Mouse (Mus musculus) limb, embryonic 13.5 days (tissue): ENCODE measurements around the gene Naa40. TPM values are rescaled to one million over a fixed set of nuclear protein-coding genes. Genes with fewer than 3 reads are reported as not detected.
A peak's percentile ranks its signal among the peaks of the same experiment; 100 is the strongest.

Experiments
- ATAC-seq: fragments of 200-750 bp; cut with Nextera tagmentation; 2 replicates; pipeline ENCODE4 v1.8.0; 2017; ENCODE audit warnings: low read depth, moderate number of reproducible peaks, moderate TSS enrichment; ENCODE audit not compliant: low FRiP score
- H3K27ac ChIP-seq: fragments of 300-500 bp; sonication (generic); 2 replicates; pipeline ENCODE4 v1.5.1; 2015; ENCODE audit warnings: inconsistent platforms, mild to moderate bottlenecking, moderate library complexity
- H3K27me3 ChIP-seq: fragments of 300-500 bp; sonication (generic); 2 replicates; pipeline ENCODE4 v1.6.1; 2015; ENCODE audit warnings: mild to moderate bottlenecking, inconsistent platforms
- H3K36me3 ChIP-seq: fragments of 300-500 bp; sonication (generic); 2 replicates; pipeline ENCODE4 v1.6.1; 2015; ENCODE audit warnings: inconsistent platforms, mild to moderate bottlenecking, moderate library complexity
- H3K4me1 ChIP-seq: fragments of 300-500 bp; sonication (generic); 2 replicates; pipeline ENCODE4 v1.6.1; 2015; ENCODE audit warnings: inconsistent platforms
- H3K4me2 ChIP-seq: fragments of 300-500 bp; sonication (generic); replicated peaks from 2 replicates; pipeline ENCODE4 v1.6.1; 2015; ENCODE audit warnings: inconsistent platforms, mild to moderate bottlenecking, moderate library complexity
- H3K4me3 ChIP-seq: fragments of 300-500 bp; sonication (generic); 2 replicates; pipeline ENCODE4 v1.5.1; 2015; ENCODE audit warnings: moderate library complexity, mild to moderate bottlenecking, inconsistent platforms
- H3K9ac ChIP-seq: fragments of 300-500 bp; sonication (generic); 2 replicates; pipeline ENCODE4 v1.6.1; 2015; ENCODE audit warnings: mild to moderate bottlenecking, inconsistent platforms
- H3K9me3 ChIP-seq: fragments of 300-500 bp; sonication (generic); 2 replicates; pipeline ENCODE4 v1.6.1; 2016; ENCODE audit warnings: inconsistent platforms
- WGBS: fragments of 180-500 bp; shearing (Covaris S2); methylation state at CpG from one replicate; pipeline ENCODE4 v1.1.7; 2015; 5-methylcytosine and 5-hydroxymethylcytosine counted together
- polyA plus RNA-seq: library from polyadenylated mRNA; unstranded; fragments of >200 nt; fragmentation: Nextera tagmentation; extraction: Ambion mirVana; gene quantifications from 2 replicates; pipeline ENCODE4 v1.2.1, GENCODE M21; 2015

Naa40 gene
- polyA plus RNA-seq, 1 experiment from 2014 or later = 60.1 TPM

DNA sequence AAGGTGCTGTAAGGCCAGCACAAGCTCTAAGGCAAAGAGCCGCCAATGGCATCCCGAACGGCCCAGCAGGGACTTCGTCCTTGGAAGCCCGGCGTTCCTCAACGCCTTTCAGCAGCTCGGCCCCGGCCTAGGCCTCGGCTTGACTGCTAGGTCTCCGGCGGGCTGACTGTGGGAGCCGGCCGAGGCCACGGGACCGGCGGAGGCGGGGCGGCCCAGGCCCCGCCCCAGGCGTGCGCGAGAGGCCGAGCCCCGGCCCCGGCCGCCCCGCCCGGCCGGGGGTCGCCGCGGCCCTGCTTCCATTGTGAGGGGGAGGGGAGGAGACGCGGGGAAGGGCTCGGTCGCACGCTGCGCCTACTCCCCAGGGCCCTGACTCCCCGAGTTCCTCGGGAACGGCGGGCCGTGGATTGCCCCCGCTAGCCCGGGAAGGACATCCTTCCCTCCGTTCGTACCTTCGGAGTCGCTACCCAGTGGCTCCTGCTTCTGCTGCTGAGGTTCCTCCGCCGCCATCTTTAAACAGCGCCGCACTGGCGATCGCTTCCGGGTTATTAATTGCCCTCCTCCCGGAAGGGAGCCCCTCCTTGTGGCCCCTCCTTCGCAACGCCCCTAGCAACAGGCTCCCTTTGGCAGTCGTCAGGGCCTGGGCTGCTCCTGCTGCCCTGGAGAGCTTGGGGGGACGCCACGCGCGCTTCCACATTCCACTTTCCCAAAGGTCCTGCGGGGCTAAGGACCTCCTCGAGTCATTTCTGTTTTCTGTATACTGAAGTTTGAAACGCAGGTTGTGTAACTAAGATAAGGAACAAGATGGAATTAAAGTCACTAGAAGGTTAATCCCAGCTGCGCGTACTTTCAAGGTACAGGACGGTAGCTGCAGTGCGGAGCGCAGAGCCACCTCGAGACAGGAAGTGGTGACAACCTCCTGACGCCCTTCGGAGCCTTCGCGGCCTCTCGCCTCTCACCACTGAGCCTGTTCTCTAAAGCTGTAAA lies 34.9 kb downstream of the Naa40 start, which contains the start of gene Otub1:
TSS of gene Otub1 (minus strand) at position 564 of the 984 bp plus-strand sequence.
- Histone ChIP-seq H3K27me3 (no peaks in the 10 kb centered on the region), H3K9me3 (no peaks in the 10 kb centered on the region), H3K36me3 (peaks cover 34% of the 10 kb centered on the region), H3K27ac (peak within 1 kb of the TSS; percentile 95), H3K4me1 (peaks cover 27% of the 10 kb centered on the region), H3K4me2 (peak within 1 kb of the TSS; percentile 88), H3K9ac (peak within 1 kb of the TSS; percentile 85), H3K4me3 (peak within 1 kb of the TSS; percentile 87)
- WGBS = under 1% methylated on average over 68 of the region's 79 CpGs
- ATAC-seq = peak; percentile 96

DNA sequence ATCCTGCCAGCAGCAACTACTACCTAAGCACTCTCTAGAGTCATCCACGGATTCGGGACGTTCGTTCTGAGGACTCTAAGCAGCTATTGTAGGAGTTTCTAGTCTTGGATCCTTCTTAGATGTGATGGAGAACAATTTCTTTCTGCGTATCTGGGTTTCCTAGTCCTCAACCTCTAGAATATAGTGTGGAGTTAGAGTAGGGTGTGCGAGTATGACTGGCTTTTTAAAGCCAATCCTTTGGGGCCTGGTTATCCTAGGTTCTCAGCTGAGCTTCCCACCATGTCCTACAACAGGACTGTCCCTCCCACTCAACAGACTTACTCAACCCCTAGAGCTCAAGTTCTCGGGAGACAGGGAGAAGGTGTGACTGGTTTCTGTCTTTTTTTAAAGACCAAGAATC lies 35.7 kb downstream of the Naa40 start:
- Histone ChIP-seq H3K9me3 (no peaks in the 10 kb centered on the region), H3K27me3 (no peaks in the 10 kb centered on the region), H3K4me1 (peaks cover 27% of the 10 kb centered on the region), H3K4me2 (peak overlapping the region; percentile 88), H3K27ac (peak overlapping the region; percentile 95), H3K4me3 (peak overlapping the region; percentile 87), H3K36me3 (peaks cover 37% of the 10 kb centered on the region), H3K9ac (peak overlapping the region; percentile 85)
- WGBS = 27% methylated on average over 7 of the region's 7 CpGs
- peak; percentile 6; the same call in 1 of the 2 replicates for ATAC-seq

DNA sequence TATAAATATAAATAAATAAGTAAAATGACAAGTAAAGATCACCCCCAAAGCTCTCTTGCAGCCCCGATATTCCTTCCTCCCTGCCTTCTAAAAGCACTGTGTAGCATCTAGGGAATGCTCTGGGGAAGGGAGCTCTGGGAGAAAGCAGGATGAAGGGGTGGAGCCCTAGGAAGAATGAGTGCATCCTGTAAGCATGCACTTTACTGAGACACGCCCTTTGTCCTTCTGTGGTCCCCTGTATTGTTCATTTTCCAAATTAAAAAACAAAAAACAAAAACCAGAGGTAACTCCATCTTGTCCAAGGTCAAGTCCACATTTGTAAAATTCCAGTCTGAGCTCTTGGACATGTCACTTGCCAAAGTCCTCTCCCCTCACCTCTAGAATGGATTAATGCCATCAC lies 36.1 kb downstream of the Naa40 start:
- Histone ChIP-seq H3K4me1 (peaks cover 27% of the 10 kb centered on the region), H3K36me3 (peaks cover 42% of the 10 kb centered on the region), H3K9ac (peak overlapping the region; percentile 85), H3K27ac (no peak overlapping the region), H3K4me2 (peak overlapping the region; percentile 88), H3K9me3 (no peaks in the 10 kb centered on the region), H3K4me3 (peak overlapping the region; percentile 87), H3K27me3 (no peaks in the 10 kb centered on the region)
- ATAC-seq = no peak
- 70% methylated on average over 2 of the region's 2 CpGs for WGBS

DNA sequence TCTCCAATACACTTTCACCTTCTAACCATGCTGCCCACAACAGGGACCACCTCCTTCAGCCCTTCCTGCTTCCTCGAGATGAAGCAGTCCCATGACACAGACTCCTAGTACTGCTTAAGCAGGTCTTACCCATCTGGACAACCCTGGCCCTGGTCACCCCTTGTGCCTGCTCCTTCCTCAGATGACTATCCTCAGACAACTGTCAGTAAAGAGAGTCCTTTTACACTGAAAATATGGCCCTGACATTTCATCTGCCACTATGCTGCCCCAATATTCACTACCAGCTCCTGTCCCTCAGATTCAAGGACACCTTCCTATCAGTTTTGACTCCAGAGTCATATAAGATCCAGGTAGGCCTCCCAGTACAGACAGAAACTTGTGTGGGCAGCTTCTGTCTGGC lies 40.6 kb downstream of the Naa40 start:
- 0 out of 2 replicates have a peak, but pooled peaks cover 2% of the 10 kb centered on the region for H3K27me3 ChIP-seq
- peaks cover 71% of the 10 kb centered on the region for H3K36me3 ChIP-seq
- no peak for ATAC-seq
- H3K4me3 ChIP-seq = no peak overlapping the region
- H3K9me3 ChIP-seq = no peaks in the 10 kb centered on the region
- H3K4me1 ChIP-seq = peaks cover 47% of the 10 kb centered on the region
- 52% methylated on average over 1 of the region's 1 CpGs for WGBS
- no peak overlapping the region for H3K4me2 ChIP-seq
- H3K27ac ChIP-seq = no peak overlapping the region
- no peak overlapping the region for H3K9ac ChIP-seq

DNA sequence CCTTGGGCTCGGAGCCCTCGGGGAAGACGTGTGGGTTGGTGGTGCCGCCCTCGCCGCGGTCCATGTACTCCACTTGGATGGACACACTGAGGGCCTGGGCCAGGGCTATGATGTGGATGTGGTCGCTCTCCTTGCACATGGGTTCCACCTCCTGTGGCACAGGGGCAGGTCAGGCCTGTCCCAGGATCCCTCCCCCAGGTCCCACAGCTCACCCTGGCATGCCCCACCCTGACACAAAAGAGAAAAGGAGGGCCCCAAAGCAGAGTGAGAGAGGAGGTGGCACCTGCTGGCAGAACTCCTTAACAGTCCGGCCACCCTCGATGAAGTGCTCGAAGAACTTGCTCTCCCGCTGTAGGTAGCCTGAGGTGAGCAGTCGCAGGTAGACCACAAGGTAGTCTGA lies 41.9 kb downstream of the Naa40 start:
- H3K9me3 ChIP-seq = no peaks in the 10 kb centered on the region
- no peak overlapping the region for H3K9ac ChIP-seq
- H3K36me3 ChIP-seq = peaks cover 68% of the 10 kb centered on the region
- no peak overlapping the region for H3K4me3 ChIP-seq
- H3K27ac ChIP-seq = no peak overlapping the region
- 0 out of 2 replicates have a peak, but pooled peaks cover 2% of the 10 kb centered on the region for H3K27me3 ChIP-seq
- H3K4me1 ChIP-seq = peaks cover 37% of the 10 kb centered on the region
- ATAC-seq = no peak
- 96% methylated on average over 13 of the region's 13 CpGs for WGBS
- H3K4me2 ChIP-seq = no peak overlapping the region

DNA sequence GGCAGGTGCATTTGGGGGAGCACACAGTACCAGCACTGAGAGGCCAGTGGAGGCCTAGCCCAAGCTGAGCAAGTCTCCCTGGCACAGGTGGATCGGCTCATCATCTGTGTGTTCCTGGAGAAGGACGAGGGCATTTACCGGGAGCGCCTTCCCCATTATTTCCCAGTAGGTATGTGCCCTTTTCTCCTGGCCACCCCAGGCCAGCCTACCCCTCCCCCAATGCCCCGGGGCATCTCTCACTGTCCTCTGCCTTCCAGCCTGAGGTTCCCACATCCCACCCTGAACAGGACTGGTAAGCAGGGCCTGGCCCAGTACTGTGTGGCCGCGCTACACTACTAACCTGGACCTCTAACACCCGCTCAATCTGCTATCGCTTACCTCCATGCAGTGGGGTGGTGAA lies 43.5 kb downstream of the Naa40 start:
- Histone ChIP-seq H3K36me3 (peaks cover 52% of the 10 kb centered on the region), H3K4me1 (peaks cover 31% of the 10 kb centered on the region), H3K4me3 (no peak overlapping the region), H3K9ac (0 out of 2 replicates have a peak overlapping the region, but pooled peaks have one; percentile 13), H3K27me3 (peaks cover 2% of the 10 kb centered on the region; the same call in 1 of the 2 replicates), H3K4me2 (no peak overlapping the region), H3K9me3 (no peaks in the 10 kb centered on the region), H3K27ac (0 out of 2 replicates have a peak overlapping the region, but pooled peaks have one; percentile 10)
- WGBS = 83% methylated on average over 9 of the region's 9 CpGs
- ATAC-seq = peak; percentile 10

DNA sequence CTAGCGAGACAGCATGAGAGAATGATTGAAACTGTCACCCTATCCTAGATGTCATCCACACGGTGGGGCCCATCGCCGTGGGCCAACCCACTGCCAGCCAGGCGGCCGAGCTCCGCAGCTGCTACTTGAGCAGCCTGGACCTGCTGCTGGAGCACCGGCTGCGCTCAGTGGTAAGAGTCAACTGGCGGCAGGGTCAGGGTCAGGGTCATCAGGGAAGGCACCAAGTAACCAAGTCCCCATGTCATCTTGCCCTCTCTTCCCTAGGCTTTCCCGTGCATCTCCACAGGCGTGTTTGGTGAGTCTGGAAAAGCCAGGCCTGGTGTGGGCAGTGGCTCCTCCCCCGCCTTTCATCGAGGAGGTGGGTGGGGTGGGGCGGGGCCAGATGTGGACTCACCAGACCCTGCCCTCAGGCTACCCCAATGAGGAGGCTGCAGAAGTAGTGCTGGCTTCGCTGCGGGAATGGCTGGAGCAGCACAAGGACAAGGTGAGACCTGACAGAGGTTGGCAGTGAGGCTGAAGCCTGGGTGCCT lies 44.2 kb downstream of the Naa40 start:
- Histone ChIP-seq H3K9me3 (no peaks in the 10 kb centered on the region), H3K36me3 (peaks cover 48% of the 10 kb centered on the region), H3K27ac (no peak overlapping the region), H3K9ac (no peak overlapping the region), H3K4me3 (no peak overlapping the region), H3K4me1 (peaks cover 31% of the 10 kb centered on the region), H3K4me2 (peak overlapping the region; percentile 34), H3K27me3 (peaks cover 2% of the 10 kb centered on the region; the same call in 1 of the 2 replicates)
- peak; percentile 29 for ATAC-seq
- WGBS = 10% methylated on average over 17 of the region's 17 CpGs

DNA sequence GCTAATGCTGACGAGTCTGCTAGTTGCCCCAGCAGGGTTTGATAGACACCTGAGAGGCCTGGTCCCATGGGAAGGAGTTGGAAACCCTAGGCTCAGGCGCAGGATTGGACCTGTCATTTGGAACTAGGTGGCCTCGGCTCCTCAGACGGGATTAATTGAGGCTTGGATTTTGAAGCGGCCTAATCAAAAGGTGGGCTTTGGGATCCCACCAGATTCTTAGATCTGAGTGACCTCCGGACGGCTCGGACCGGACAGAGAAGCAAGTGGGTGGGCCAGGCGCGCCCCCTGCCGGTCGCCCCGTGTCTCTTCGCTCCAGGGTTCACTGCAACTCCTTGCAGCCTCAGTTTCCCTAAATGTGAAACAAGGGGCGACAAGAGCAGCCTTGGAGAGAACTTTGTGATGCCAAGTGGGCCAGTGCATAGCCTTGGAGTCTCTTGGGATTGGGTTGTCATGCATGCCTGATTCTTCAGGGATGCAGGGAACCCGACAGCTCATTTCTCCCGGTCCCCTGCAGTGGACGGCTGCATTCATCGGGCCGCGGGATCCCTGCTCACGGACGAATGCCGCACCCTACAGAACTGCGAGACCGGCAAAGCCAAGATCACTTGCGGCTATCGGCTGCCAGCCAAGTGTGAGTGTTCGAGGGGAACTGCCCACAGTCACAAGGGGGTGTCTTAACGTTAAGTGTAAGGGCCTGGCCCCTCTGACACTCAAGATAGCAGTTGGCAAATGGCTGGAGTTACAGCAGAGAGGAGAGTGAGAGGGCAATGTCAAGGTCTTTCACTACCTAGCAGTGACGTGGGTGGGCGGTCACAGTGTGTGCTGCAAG lies 44.9 kb downstream of the Naa40 start:
- ATAC-seq = peak; percentile 21; the same call in 1 of the 2 replicates
- Histone ChIP-seq H3K36me3 (peaks cover 42% of the 10 kb centered on the region), H3K27ac (no peak overlapping the region), H3K4me1 (peaks cover 31% of the 10 kb centered on the region), H3K9ac (peak overlapping the region; percentile 13; the same call in 1 of the 2 replicates), H3K27me3 (peaks cover 2% of the 10 kb centered on the region; the same call in 1 of the 2 replicates), H3K4me3 (no peak overlapping the region), H3K9me3 (no peaks in the 10 kb centered on the region), H3K4me2 (peak overlapping the region; percentile 34)
- 16% methylated on average over 33 of the region's 33 CpGs for WGBS

DNA sequence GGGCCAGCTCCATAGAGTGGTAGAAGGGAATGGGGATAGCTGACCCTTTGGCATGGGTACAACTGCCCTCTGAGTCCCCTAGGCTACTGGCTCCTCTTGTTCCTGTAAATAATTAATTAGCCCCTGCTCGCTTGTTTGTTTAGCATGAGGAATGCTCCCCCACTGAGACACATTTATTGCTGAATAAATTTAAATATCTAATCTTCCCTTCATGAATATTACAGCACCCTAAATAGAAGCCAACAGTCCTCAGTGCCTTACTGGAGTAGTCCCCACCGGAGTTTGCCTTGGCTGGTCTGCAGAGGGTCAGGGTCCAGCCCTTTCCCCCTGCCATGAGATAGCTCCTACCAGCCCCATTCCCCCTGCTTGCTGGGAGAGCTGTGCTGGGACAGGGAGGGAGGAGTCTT lies 48.4 kb downstream of the Naa40 start:
- WGBS = 40% methylated on average over 2 of the region's 2 CpGs
- no peak overlapping the region for H3K4me3 ChIP-seq
- ATAC-seq = no peak

DNA sequence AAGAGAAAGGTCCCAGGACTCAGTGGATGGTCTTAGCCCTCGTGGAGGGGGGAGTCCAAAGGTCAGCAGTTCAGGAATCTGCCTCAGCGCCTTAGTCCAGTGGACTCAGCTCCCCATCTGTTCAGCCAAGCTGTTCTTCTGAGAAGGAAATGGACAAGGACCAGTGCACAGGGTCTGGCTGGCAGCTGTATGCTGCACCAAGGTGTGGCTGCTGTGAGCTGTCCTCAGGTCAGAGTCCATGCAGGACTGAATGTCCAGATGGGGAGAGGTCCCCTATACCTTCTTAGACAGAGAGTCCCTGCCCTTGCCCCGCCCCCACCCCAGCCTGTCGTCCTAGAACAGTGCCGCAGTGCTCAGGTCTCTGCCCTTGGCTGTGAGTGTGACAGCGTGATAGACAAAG lies 49.3 kb downstream of the Naa40 start:
- H3K9ac ChIP-seq = no peak overlapping the region
- 50% methylated on average over 6 of the region's 6 CpGs for WGBS
- peaks cover 16% of the 10 kb centered on the region for H3K4me1 ChIP-seq
- H3K27ac ChIP-seq = no peak overlapping the region
- no peak overlapping the region for H3K4me3 ChIP-seq
- no peak for ATAC-seq
- no peak overlapping the region for H3K4me2 ChIP-seq
- no peaks in the 10 kb centered on the region for H3K9me3 ChIP-seq
- H3K36me3 ChIP-seq = no peaks in the 10 kb centered on the region
- peaks cover 30% of the 10 kb centered on the region for H3K27me3 ChIP-seq

More for the DNA sequence above, 48.4 kb downstream of the Naa40 start:
- Histone ChIP-seq H3K4me1 (peaks cover 24% of the 10 kb centered on the region), H3K4me2 (no peak overlapping the region), H3K27me3 (peaks cover 24% of the 10 kb centered on the region), H3K36me3 (peaks cover 6% of the 10 kb centered on the region), H3K27ac (no peak overlapping the region), H3K9ac (no peak overlapping the region), H3K9me3 (no peaks in the 10 kb centered on the region)

DNA sequence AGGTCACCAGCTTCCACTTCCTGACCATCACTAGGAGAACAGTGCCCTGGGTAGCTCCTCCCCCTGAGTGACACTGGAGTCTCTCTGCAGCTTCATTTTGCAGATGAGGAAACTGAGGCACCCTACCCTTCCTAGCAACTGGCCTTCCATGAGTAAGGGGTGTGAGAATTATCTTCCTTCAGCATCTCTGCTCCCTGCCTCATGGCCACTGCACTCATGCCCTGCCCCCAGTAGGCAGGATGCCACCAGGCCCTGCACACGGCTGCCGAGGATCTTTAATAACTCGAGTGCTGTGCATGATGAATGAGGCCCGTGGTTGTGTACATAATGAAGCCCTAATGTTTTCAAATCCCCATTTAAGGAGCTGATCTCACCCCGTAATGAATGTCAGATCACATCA lies 50.0 kb downstream of the Naa40 start:
- peaks cover 35% of the 10 kb centered on the region for H3K27me3 ChIP-seq
- no peak for ATAC-seq
- 45% methylated on average over 5 of the region's 5 CpGs for WGBS

More for the DNA sequence above, 50.0 kb downstream of the Naa40 start:
- Histone ChIP-seq H3K4me2 (no peak overlapping the region), H3K4me3 (no peak overlapping the region), H3K9me3 (no peaks in the 10 kb centered on the region), H3K27ac (no peak overlapping the region), H3K9ac (0 out of 2 replicates have a peak overlapping the region, but pooled peaks have one; percentile 19), H3K36me3 (no peaks in the 10 kb centered on the region), H3K4me1 (peaks cover 16% of the 10 kb centered on the region)
